Mouse (Mus musculus) adipocyte (in vitro differentiated cells): ENCODE data around the gene Chst14.
A peak's percentile ranks its signal among the peaks of the same experiment; 100 is the strongest.

Source experiments
- DNase-seq: peaks from one replicate; pipeline ENCODE4 v3.0.0-alpha.2; 2016; ENCODE audit warnings: low spot score

Chst14 gene

GRCm38 (mm10) chr2:118926361-118926997 lies at the start of gene Chst14:
Gene Chst14 (plus strand): TSS chr2:118926496.
- peak; percentile 77 for DNase-seq

- DNase-seq, result peak; percentile 48
These were observed 45.3 kb upstream of the Chst14 start for GRCm38 (mm10) chr2:118881019-118881418.

- DNase-seq, result no peak
These were observed 44.3 kb upstream of the Chst14 start for GRCm38 (mm10) chr2:118881956-118882355.

- DNase-seq, result peak; percentile 93
These were observed 43.2 kb upstream of the Chst14 start for GRCm38 (mm10) chr2:118882840-118883679.

- no peak for DNase-seq
These were observed 38.9 kb upstream of the Chst14 start for GRCm38 (mm10) chr2:118887440-118887839.

GRCm38 (mm10) chr2:118887845-118888548 lies 38.3 kb upstream of the Chst14 start:
- no peak for DNase-seq

- DNase-seq, result no peak
These were observed 35.1 kb upstream of the Chst14 start for GRCm38 (mm10) chr2:118891173-118891572.

GRCm38 (mm10) chr2:118895990-118896913 lies 30.0 kb upstream of the Chst14 start:
- DNase-seq, result no peak

GRCm38 (mm10) chr2:118896914-118897291 lies 29.4 kb upstream of the Chst14 start:
- DNase-seq, result no peak

- DNase-seq, result no peak
These were observed 28.9 kb upstream of the Chst14 start for GRCm38 (mm10) chr2:118897392-118897791.

- DNase-seq, result no peak
These were observed 28.5 kb upstream of the Chst14 start for GRCm38 (mm10) chr2:118897808-118898207.

- DNase-seq, result no peak
These were observed 27.5 kb upstream of the Chst14 start for GRCm38 (mm10) chr2:118898771-118899170.

- no peak for DNase-seq
These were observed 27.0 kb upstream of the Chst14 start for GRCm38 (mm10) chr2:118899306-118899705.

GRCm38 (mm10) chr2:118899981-118900825 lies 26.1 kb upstream of the Chst14 start, which contains the start of gene Bahd1:
Gene Bahd1 (plus strand): TSS chr2:118900377.
- DNase-seq, result peak; percentile 67

- DNase-seq, result no peak
These were observed 25.5 kb upstream of the Chst14 start for GRCm38 (mm10) chr2:118900826-118901140.

GRCm38 (mm10) chr2:118901175-118902031 lies 24.9 kb upstream of the Chst14 start:
- DNase-seq, result peak; percentile 93

- peak; percentile 52 for DNase-seq
These were observed 24.0 kb upstream of the Chst14 start for GRCm38 (mm10) chr2:118902051-118903025.

GRCm38 (mm10) chr2:118903333-118903741 lies 23.0 kb upstream of the Chst14 start:
- peak; percentile 76 for DNase-seq
